Mouse (Mus musculus) liver, adult 2 months (tissue): ENCODE measurements around the gene Shank2.

Experiments
- CTCF ChIP-seq: fragments of 200-500 bp; IDR thresholded peaks from 2 replicates; pipeline ENCODE4 v1.5.1; 2011; ENCODE audit warnings: low read depth, low read length, control low read depth
- POLR2A ChIP-seq: fragments of 200-500 bp; IDR thresholded peaks from 2 replicates; pipeline ENCODE4 v1.6.1; 2011; ENCODE audit warnings: low read length, control low read depth; ENCODE audit not compliant: insufficient read depth; ENCODE audit errors: extremely low read depth

GRCm38 (mm10) chr7:144170272-144170671, 168.5 kb downstream of the Shank2 start:
- TF ChIP-seq POLR2A (no peak), CTCF (no peak)
